Mouse (Mus musculus) G1E (cell line): ENCODE data around the gene Hist1h2bn.

Source experiments
- CTCF ChIP-seq: IDR thresholded peaks from 2 replicates; pipeline ENCODE4 v1.5.1; 2012; ENCODE audit warnings: low read depth, low read length, inconsistent platforms, mixed read lengths
- GATA1 ChIP-seq: IDR thresholded peaks from 2 replicates; pipeline ENCODE4 v1.6.1; 2012; ENCODE audit warnings: borderline replicate concordance, low read length, inconsistent platforms, mixed read lengths
- TAL1 ChIP-seq: conservative IDR thresholded peaks from 2 replicates; pipeline ENCODE4 v1.6.1; 2012; ENCODE audit warnings: low read depth, low read length, inconsistent platforms, mixed read lengths

DNA sequence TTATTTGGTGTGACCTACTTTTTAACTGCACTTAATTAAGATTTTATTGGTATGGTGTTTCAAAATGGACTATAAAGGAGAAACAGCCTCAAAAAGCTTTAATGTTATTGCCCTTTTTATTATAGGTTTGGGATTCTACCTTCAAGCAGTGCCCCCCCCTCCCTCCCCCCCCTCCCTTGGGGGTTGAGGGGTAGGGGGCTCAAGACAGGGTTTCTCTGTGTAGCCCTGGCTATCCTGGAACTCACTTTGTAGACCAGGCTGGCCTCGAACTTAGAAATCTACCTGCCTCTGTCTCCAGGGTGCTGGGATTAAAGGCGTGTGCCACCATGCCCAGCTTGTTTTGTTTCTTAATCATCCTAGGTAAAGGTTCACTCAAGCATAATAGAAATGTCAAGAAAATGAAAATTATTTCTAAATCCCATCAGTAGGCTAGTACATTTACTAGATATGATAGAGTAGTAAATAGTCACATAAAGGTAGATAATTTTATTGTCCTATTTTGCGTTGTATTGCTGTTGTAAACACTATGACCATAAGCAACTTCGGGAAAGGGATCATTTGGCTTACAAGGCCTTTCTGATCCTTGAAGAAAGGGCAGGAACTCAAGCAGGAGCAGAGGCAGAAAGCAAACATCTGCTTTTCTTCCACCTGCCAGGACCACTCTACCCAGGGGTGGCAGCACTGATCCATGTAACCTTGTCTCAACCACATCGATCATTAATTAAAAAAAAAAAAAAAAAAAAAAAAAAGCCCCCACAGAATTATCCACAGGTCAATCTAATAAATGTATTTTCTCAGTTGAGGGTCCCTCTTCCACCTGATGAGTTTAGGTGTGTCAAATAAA is 30.7 kb upstream of the Hist1h2bn start:
- TF ChIP-seq CTCF (no peak), GATA1 (no peak), TAL1 (no peak)
